Mouse (Mus musculus) stomach, embryonic 15.5 days (tissue): ENCODE results near the gene A930002H24Rik. TPM values are rescaled to one million over a fixed set of nuclear protein-coding genes. Genes with fewer than 3 reads are reported as not detected.

Experiments
- ATAC-seq: fragments of 200-750 bp; cut with Nextera tagmentation; 2 replicates; pipeline ENCODE4 v1.8.0; 2017; ENCODE audit warnings: low read depth, moderate number of reproducible peaks, moderate TSS enrichment; ENCODE audit not compliant: insufficient read depth, low FRiP score
- H3K27ac ChIP-seq: fragments of 300-500 bp; sonication (generic); 2 replicates; pipeline ENCODE4 v1.5.1; 2015; ENCODE audit warnings: mild to moderate bottlenecking, inconsistent platforms
- H3K27me3 ChIP-seq: fragments of 300-500 bp; sonication (generic); replicated peaks from 2 replicates; pipeline ENCODE4 v1.6.1; 2015; ENCODE audit warnings: inconsistent platforms
- H3K36me3 ChIP-seq: fragments of 300-500 bp; sonication (generic); 2 replicates; pipeline ENCODE4 v1.6.1; 2015; ENCODE audit warnings: inconsistent platforms
- H3K4me1 ChIP-seq: fragments of 300-500 bp; sonication (generic); 2 replicates; pipeline ENCODE4 v1.6.1; 2015; ENCODE audit warnings: inconsistent platforms
- H3K4me2 ChIP-seq: fragments of 300-500 bp; sonication (generic); 2 replicates; pipeline ENCODE4 v1.6.1; 2015; ENCODE audit warnings: mild to moderate bottlenecking, inconsistent platforms
- H3K4me3 ChIP-seq: fragments of 300-500 bp; sonication (generic); replicated peaks from 2 replicates; pipeline ENCODE4 v1.5.1; 2015; ENCODE audit warnings: inconsistent platforms
- H3K9ac ChIP-seq: fragments of 300-500 bp; sonication (generic); 2 replicates; pipeline ENCODE4 v1.6.1; 2015; ENCODE audit warnings: inconsistent platforms
- H3K9me3 ChIP-seq: fragments of 300-500 bp; sonication (generic); 2 replicates; pipeline ENCODE4 v1.6.1; 2016; ENCODE audit warnings: inconsistent platforms
- WGBS: fragments of 180-500 bp; shearing (Covaris S2); methylation state at CpG from one replicate; pipeline ENCODE4 v1.1.7; 2015; 5-methylcytosine and 5-hydroxymethylcytosine counted together
- polyA plus RNA-seq: library from polyadenylated mRNA; unstranded; fragments of >200 nt; fragmentation: Nextera tagmentation; extraction: Ambion mirVana; gene quantifications from 2 replicates; pipeline ENCODE4 v1.2.1, GENCODE M21; 2015

Gene A930002H24Rik
- polyA plus RNA-seq = 2.2 and 3.3 TPM in 2 replicates

DNA sequence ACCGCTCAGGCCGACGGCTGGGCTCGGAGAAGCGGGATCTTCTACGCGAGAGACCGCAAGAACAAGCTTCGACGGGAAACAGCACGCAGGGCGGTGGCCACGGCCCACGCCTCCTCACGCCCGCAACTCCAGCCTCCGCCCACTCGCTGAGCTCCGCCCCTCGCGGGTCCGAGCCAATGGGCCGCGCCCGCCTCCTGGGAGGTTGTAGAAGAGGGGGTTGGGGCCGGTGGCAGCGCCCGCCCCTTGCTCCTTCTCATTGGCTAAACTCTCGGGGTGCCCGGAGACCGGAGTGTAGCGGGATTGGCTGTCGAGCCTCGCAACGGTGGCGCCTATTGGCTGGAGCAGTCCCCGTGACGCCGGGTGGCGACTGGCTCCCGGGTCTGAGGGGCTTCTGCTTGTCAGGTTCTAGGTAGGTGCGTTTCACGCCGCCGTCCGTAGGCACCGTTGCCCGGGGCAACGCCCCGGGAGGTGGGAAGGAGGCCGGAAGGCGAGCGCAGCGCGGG lies at the start of gene A930002H24Rik:
A930002H24Rik (minus strand) TSS at position 145 of the 503 bp plus-strand sequence.
- WGBS = under 1% methylated on average over 55 of the region's 55 CpGs
- Histone ChIP-seq H3K36me3 (no peaks in the 10 kb centered on the region), H3K9me3 (no peaks in the 10 kb centered on the region), H3K27me3 (no peaks in the 10 kb centered on the region), H3K27ac (peak within 1 kb of the TSS; percentile 82), H3K4me1 (no peaks in the 10 kb centered on the region), H3K9ac (peak within 1 kb of the TSS; percentile 73), H3K4me2 (peak within 1 kb of the TSS; percentile 89), H3K4me3 (peak within 1 kb of the TSS; percentile 90)
- ATAC-seq = peak; percentile 100

DNA sequence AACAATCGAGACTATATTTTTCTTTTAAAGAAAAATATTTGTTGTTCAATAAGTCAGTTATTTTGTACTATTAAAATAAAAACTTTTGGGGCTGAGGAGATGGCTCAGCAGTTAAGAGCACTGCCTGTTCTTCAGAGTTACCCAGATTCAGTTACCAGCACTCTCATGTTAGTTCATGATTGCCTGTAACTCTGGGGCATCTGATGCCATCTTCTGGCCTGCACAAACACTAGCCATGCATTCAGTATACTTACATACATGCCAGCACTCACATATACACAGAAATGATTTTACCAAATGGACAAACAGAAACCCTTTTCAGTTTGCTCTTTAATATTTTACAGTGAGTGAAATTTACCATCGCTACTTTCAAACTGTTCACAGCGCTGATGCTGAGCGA lies 45.7 kb upstream of the A930002H24Rik start:
- no peak overlapping the region for H3K4me3 ChIP-seq
- WGBS = 96% methylated on average over 4 of the region's 4 CpGs
- no peak overlapping the region for H3K27ac ChIP-seq
- H3K9ac ChIP-seq = no peak overlapping the region
- H3K27me3 ChIP-seq = no peaks in the 10 kb centered on the region
- H3K9me3 ChIP-seq = no peaks in the 10 kb centered on the region
- no peaks in the 10 kb centered on the region for H3K4me1 ChIP-seq
- no peak for ATAC-seq
- H3K36me3 ChIP-seq = 0 out of 2 replicates have a peak, but pooled peaks cover 3% of the 10 kb centered on the region
- no peak overlapping the region for H3K4me2 ChIP-seq

DNA sequence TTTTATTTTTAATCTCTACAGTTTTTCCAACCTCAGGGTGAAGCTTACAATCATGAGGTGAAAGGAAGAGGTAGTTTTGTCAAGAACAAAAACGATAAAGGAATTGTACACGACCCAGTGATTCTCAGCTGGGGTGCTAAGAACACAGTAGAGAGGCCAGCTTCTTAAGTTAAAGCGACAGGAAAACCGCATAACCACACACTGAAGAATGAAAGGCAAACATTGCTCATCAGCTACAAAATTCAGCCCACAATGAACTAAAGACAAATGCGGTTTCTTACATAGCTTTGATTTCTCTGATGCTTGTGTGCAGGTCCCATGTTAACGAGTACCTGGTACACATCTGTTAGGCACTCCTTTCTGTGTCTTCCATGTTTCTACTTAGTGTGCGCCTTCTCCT lies 33.5 kb upstream of the A930002H24Rik start:
- no peak overlapping the region for H3K9ac ChIP-seq
- H3K27me3 ChIP-seq = no peaks in the 10 kb centered on the region
- H3K9me3 ChIP-seq = no peaks in the 10 kb centered on the region
- ATAC-seq = no peak
- H3K36me3 ChIP-seq = no peaks in the 10 kb centered on the region
- 85% methylated on average over 7 of the region's 7 CpGs for WGBS
- no peak overlapping the region for H3K4me3 ChIP-seq
- H3K4me1 ChIP-seq = no peaks in the 10 kb centered on the region
- no peak overlapping the region for H3K4me2 ChIP-seq
- no peak overlapping the region for H3K27ac ChIP-seq

DNA sequence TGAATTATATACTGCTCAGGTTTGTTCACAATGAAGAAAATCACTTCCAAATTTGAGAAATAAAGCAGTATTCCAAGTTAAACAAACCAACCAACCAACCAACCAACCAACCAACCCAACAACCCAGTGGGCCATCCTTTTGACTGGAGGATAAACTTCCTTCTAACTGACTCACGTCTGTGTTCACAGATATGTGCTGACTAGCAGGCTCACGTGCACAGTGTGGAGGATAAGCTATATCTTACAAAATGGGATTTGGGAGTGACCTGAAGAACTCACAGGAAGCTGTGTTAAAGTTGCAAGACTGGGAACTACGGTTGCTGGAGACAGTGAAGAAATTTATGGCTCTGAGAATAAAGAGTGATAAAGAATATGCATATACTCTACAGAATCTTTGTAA lies 32.2 kb upstream of the A930002H24Rik start:
- Histone ChIP-seq H3K27ac (no peak overlapping the region), H3K27me3 (no peaks in the 10 kb centered on the region), H3K4me3 (no peak overlapping the region), H3K4me1 (no peaks in the 10 kb centered on the region), H3K9me3 (no peaks in the 10 kb centered on the region), H3K9ac (no peak overlapping the region), H3K4me2 (no peak overlapping the region), H3K36me3 (no peaks in the 10 kb centered on the region)
- 72% methylated on average over 3 of the region's 3 CpGs for WGBS
- no peak for ATAC-seq

DNA sequence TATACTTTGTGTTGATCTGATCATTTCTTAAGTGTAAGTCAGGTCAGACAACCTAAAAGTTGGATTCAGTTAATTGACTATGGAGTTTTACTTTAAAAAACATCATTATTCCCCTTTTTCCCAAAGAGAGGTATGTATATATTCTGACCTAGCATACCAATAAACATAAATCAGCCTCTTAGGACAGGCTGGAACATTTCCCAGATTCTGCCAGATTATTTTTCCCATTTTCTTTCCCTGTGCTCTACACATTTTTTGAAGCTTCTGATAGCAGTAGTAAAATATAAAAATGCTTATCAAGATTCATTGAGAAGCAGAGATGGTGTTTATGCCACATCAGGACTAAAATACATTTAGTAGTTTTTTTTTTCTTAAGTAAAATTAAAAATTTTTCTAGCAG lies 27.0 kb upstream of the A930002H24Rik start:
- Histone ChIP-seq H3K27me3 (no peaks in the 10 kb centered on the region), H3K36me3 (no peaks in the 10 kb centered on the region), H3K4me3 (no peak overlapping the region), H3K27ac (no peak overlapping the region), H3K9ac (no peak overlapping the region), H3K4me1 (no peaks in the 10 kb centered on the region), H3K4me2 (no peak overlapping the region), H3K9me3 (no peaks in the 10 kb centered on the region)
- ATAC-seq = no peak

DNA sequence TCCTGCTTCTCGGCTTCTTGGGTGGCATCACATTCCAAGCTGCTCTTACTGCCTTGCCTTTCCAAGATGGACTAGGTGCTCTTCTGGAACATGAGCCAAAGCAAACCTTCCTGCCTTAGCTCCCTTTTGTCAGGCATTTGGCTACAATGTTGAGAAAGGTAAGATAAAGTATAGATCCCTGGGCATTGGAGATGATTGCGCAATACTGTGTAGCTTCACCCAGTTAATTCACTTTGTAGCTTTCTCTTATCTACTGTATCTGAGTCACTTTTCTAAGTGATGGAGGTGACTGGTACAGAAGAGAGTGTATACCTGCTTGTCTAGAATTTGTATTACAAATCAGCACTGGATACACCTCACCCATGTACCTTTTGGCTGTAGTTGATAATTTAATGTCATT lies 23.4 kb upstream of the A930002H24Rik start:
- 98% methylated on average over 2 of the region's 2 CpGs for WGBS
- Histone ChIP-seq H3K4me1 (no peaks in the 10 kb centered on the region), H3K9me3 (no peaks in the 10 kb centered on the region), H3K4me3 (no peak overlapping the region), H3K27me3 (no peaks in the 10 kb centered on the region), H3K4me2 (no peak overlapping the region), H3K36me3 (no peaks in the 10 kb centered on the region), H3K27ac (no peak overlapping the region), H3K9ac (no peak overlapping the region)
- no peak for ATAC-seq

DNA sequence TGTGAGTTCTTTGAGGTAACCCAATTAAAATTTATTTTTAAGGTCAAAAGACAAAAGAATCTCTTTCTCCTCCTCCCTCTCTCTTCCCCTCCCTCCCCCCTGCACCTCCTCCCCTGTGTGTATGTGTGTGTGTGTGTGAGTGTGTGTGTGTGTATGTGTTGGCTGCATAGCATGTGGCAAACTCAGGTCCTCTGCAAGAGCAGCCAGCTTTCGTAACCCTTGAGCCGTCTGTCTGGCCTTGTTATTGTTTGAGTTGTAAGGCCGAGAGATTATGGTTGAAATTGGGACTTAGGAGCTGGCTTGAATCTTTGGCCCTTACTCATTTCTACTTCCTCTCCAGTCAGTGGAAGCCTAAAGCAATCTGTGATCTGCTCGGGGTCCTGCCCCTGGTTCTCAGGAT lies 16.4 kb upstream of the A930002H24Rik start:
- Histone ChIP-seq H3K27me3 (no peaks in the 10 kb centered on the region), H3K9me3 (no peaks in the 10 kb centered on the region), H3K4me1 (no peaks in the 10 kb centered on the region), H3K36me3 (no peaks in the 10 kb centered on the region), H3K9ac (no peak overlapping the region), H3K4me3 (no peak overlapping the region), H3K27ac (no peak overlapping the region), H3K4me2 (no peak overlapping the region)
- ATAC-seq = no peak
- 67% methylated on average over 4 of the region's 4 CpGs for WGBS

DNA sequence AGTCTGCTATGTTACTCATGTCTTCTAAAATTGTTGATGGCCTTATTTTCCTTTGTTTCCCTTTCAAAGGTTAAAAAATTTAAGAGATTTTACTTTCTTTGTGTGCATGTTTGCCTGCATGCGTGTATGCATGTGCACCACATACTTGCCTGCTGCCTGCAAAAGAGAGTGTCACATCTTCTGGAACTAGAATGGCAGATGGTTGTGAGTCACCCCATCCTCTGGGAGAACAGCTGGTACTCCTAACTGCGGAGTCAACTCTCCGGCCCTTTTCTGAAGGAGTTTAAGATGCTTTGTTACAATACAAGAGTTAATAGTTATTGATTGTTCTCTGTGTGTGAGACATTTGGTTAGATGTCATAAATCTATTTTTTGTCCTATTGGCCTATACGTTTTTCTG lies 15.3 kb upstream of the A930002H24Rik start:
- no peak overlapping the region for H3K27ac ChIP-seq
- H3K27me3 ChIP-seq = no peaks in the 10 kb centered on the region
- H3K4me3 ChIP-seq = no peak overlapping the region
- H3K36me3 ChIP-seq = no peaks in the 10 kb centered on the region
- H3K4me1 ChIP-seq = no peaks in the 10 kb centered on the region
- H3K9me3 ChIP-seq = no peaks in the 10 kb centered on the region
- no peak overlapping the region for H3K4me2 ChIP-seq
- no peak overlapping the region for H3K9ac ChIP-seq
- no peak for ATAC-seq
- 72% methylated on average over 4 of the region's 4 CpGs for WGBS

DNA sequence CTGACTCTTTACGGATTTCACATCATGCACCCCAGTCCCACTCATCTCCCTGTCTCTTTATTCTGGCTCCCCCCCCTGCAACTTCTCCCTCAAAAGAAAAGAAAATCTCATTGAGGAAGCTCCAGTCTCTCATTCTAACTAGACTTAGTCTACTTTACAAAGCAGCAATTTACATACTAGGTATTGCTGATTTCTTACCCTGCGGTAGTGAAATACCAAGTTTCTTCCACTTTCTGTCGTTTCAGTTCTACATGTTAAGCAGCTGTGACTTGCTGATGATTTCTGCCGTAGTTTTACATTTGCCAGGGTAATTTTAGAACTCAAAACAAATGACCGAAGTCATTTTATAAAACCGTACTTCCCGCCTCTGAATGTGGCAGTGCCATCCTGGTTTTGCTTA lies 8.2 kb upstream of the A930002H24Rik start:
- no peaks in the 10 kb centered on the region for H3K27me3 ChIP-seq
- WGBS = 92% methylated on average over 7 of the region's 7 CpGs
- no peak for ATAC-seq

DNA sequence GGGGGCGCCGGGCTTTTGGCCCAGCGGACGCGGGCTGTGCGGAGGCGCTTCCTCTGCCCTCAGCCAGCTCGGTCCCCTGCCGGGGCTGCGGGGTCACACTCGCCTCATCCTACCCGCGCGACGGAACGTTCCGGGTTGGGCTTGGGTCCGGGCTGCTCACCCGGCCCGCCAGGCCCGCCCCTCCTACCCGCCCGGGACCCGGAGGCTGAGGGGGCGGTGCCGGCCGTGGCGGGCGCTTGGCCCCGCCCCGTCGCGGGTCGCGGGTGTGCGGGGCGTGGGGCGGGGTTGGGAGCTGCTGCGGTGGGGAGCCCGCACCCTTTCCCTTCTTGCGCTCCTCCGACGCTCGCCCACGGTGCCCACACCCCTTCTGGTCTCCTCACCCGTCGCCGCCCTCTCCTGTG lies 580 bp upstream of the A930002H24Rik start:
- H3K36me3 ChIP-seq = no peaks in the 10 kb centered on the region
- H3K4me3 ChIP-seq = peak overlapping the region; percentile 90
- peak; percentile 65 for ATAC-seq
- H3K9me3 ChIP-seq = no peaks in the 10 kb centered on the region
- peak overlapping the region; percentile 83 for H3K4me2 ChIP-seq
- peak overlapping the region; percentile 73 for H3K9ac ChIP-seq
- H3K27me3 ChIP-seq = no peaks in the 10 kb centered on the region
- no peaks in the 10 kb centered on the region for H3K4me1 ChIP-seq
- peak overlapping the region; percentile 75 for H3K27ac ChIP-seq
- whole genome bisulfite sequencing = under 1% methylated on average over 43 of the region's 48 CpGs

More for the DNA sequence above, 8.2 kb upstream of the A930002H24Rik start:
- H3K9ac ChIP-seq = no peak overlapping the region
- H3K4me3 ChIP-seq = no peak overlapping the region
- no peak overlapping the region for H3K4me2 ChIP-seq
- no peaks in the 10 kb centered on the region for H3K36me3 ChIP-seq
- no peaks in the 10 kb centered on the region for H3K9me3 ChIP-seq
- H3K4me1 ChIP-seq = no peaks in the 10 kb centered on the region
- H3K27ac ChIP-seq = no peak overlapping the region

DNA sequence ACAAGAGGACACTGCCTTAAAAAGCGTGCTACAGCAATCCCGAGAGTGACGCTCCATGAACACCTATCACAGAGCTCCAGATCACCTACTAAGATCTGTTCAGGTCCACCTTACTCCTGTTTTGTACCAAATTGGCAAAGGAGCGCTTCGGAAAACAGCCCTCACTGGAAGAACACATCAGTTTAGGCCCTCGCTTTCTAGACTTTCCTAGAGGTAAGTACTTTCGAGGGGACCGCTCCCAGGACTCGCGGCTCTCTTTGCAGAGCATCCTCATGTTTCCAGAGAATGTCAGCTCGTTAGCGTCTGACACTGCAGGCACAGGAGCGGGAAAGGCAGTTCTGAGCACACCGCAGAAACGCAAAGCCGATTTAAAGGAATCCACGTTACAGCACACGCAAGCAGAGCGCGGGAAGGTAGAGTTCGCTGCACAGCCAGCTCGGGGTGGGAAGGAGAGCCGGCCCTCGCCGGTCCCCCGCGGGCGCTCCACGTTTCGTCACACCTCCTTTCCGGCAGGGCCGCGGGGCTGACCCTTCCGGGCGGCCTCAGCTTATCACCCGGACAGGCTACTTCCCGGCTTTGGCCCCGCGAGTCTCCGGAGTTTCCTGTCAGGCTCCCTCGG lies 470 bp downstream of the A930002H24Rik start, which contains the start of gene Fer:
Fer (plus strand) TSS at position 51 of the 619 bp plus-strand sequence.
- peak within 1 kb of the TSS; percentile 89 for H3K4me2 ChIP-seq
- H3K27ac ChIP-seq = peak within 1 kb of the TSS; percentile 82
- peak within 1 kb of the TSS; percentile 90 for H3K4me3 ChIP-seq
- WGBS = under 1% methylated on average over 41 of the region's 41 CpGs
- H3K27me3 ChIP-seq = no peaks in the 10 kb centered on the region
- peak; percentile 44 for ATAC-seq
- H3K36me3 ChIP-seq = no peaks in the 10 kb centered on the region
- H3K9me3 ChIP-seq = no peaks in the 10 kb centered on the region
- H3K4me1 ChIP-seq = no peaks in the 10 kb centered on the region
- peak within 1 kb of the TSS; percentile 73 for H3K9ac ChIP-seq

DNA sequence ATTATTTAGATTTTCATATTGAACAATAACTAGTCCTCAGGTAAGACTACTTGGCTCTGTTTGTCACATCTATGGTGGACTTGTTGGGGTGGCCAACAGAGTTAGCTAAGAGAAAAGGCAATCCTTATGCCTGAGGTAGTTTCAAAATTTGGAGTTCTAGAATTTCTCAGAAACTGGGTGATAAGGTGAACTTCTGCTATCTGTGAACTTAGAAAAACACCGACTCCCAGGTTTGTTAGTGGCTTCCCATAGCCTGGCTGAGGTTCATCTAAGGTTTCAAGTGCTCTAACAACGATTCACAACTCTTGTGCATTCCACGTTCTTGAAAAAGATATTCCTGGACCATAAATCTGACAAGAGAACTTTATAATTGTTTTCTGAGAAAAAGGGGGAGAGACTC lies 1.2 kb downstream of the A930002H24Rik start:
- 49% methylated on average over 3 of the region's 3 CpGs for WGBS
- H3K9ac ChIP-seq = no peak overlapping the region
- no peak overlapping the region for H3K27ac ChIP-seq
- H3K36me3 ChIP-seq = no peaks in the 10 kb centered on the region
- H3K9me3 ChIP-seq = no peaks in the 10 kb centered on the region
- no peaks in the 10 kb centered on the region for H3K27me3 ChIP-seq
- no peaks in the 10 kb centered on the region for H3K4me1 ChIP-seq
- no peak for ATAC-seq
- H3K4me3 ChIP-seq = no peak overlapping the region
- H3K4me2 ChIP-seq = no peak overlapping the region
